Mouse (Mus musculus) bone marrow macrophage, adult 2 months (primary cell): ENCODE data around the gene Esr2.

Experiments used
- CTCF ChIP-seq: IDR thresholded peaks from 2 replicates; pipeline ENCODE4 v1.5.1; 2012; ENCODE audit warnings: low read depth, mild to moderate bottlenecking, low read length, moderate library complexity
- POLR2A ChIP-seq: IDR thresholded peaks from 2 replicates; pipeline ENCODE4 v1.6.1; 2012; ENCODE audit warnings: mild to moderate bottlenecking, low read depth, low read length, borderline replicate concordance

- TF ChIP-seq CTCF = no peak
- TF ChIP-seq POLR2A = no peak
These were observed 32.4 kb upstream of the Esr2 start for GRCm38 (mm10) chr12:76209429-76209974.
